Mouse (Mus musculus): ENCODE results near the gene Gga2.

The Gga2 gene

GRCm38 (mm10) chr7:121936861-121937630 is 84.0 kb downstream of the Gga2 start:
- no peak for DNase-seq
